Mouse (Mus musculus): ENCODE measurements at regions not wholly inside any gene's neighbourhood (a gene's known extent, or its start where the extent isn't known, plus 50 kb on each side); places are given as distances from the start of the nearest gene placed in this dataset.

GRCm38 (mm10) chr5:126438696-126439095 is 802.9 kb upstream of the Tmem132c start:
- H3K36me3 ChIP-seq (ENCODE audit: control insufficient read depth, insufficient read depth, low read length): no peaks in the 10 kb centered on the region
- no peak overlapping the region for H3K4me3 ChIP-seq (replicated peaks; ENCODE audit: low read length)
- H3K4me2 ChIP-seq (replicated peaks; ENCODE audit: low read depth, low read length, severe bottlenecking): no peak overlapping the region
- ATAC-seq (ENCODE audit: low FRiP score, low read depth): no peak
- no peak for TF ChIP-seq POLR2A (IDR thresholded peaks at IDR 0.05; ENCODE audit: borderline replicate concordance, extremely low read depth, insufficient read depth, insufficient read length)
- no peaks in the 10 kb centered on the region for H3K9me3 ChIP-seq (ENCODE audit: control insufficient read depth, low read length)
- 82% methylated on average over 1 of the region's 1 CpGs for WGBS
- DNase-seq (ENCODE audit: low spot score): no peak
- H3K27ac ChIP-seq (replicated peaks; ENCODE audit: low read depth, low read length): no peak overlapping the region
- H3K4me1 ChIP-seq (ENCODE audit: control insufficient read depth, insufficient read depth, low read length): no peaks in the 10 kb centered on the region
- no peaks in the 10 kb centered on the region for H3K27me3 ChIP-seq (ENCODE audit: control insufficient read depth, insufficient read depth, low read length)
- no peak overlapping the region for H3K9ac ChIP-seq (ENCODE audit: low read depth, low read length, severe bottlenecking)

DNA sequence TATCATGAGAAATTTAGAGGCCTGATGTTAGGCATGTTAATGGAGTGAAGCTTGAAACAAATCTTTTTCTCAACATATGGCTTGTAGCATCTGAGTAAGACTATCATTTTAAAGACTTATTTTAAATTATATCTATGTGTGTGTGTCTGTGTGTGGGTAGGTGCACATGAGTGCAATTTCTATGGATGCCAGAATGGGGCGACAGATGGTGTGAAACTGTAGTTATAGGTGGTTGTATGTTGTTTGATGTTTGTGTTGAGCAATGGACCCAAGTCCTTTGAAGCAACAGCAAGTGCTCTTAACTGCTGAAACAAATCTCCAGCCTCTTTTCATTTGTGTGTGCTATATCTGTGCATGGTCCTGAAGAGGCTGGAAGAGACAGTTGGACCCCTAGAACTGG is 801.1 kb upstream of the Tmem132c start:
- no peaks in the 10 kb centered on the region for H3K9me3 ChIP-seq (ENCODE audit: control insufficient read depth, low read length)
- DNase-seq (ENCODE audit: low spot score) (no peak), ATAC-seq (ENCODE audit: low FRiP score, low read depth) (no peak)
- H3K4me2 ChIP-seq (replicated peaks; ENCODE audit: low read depth, low read length, severe bottlenecking): no peak overlapping the region
- H3K4me1 ChIP-seq (ENCODE audit: control insufficient read depth, insufficient read depth, low read length): no peaks in the 10 kb centered on the region
- 85% methylated on average over 1 of the region's 1 CpGs for WGBS
- no peak for TF ChIP-seq POLR2A (IDR thresholded peaks at IDR 0.05; ENCODE audit: borderline replicate concordance, extremely low read depth, insufficient read depth, insufficient read length)
- H3K4me3 ChIP-seq (replicated peaks; ENCODE audit: low read length): no peak overlapping the region
- H3K9ac ChIP-seq (ENCODE audit: low read depth, low read length, severe bottlenecking): no peak overlapping the region
- H3K27me3 ChIP-seq (ENCODE audit: control insufficient read depth, insufficient read depth, low read length): no peaks in the 10 kb centered on the region
- H3K27ac ChIP-seq (replicated peaks; ENCODE audit: low read depth, low read length): no peak overlapping the region
- no peaks in the 10 kb centered on the region for H3K36me3 ChIP-seq (ENCODE audit: control insufficient read depth, insufficient read depth, low read length)

GRCm38 (mm10) chr5:126475761-126476160 is 765.8 kb upstream of the Tmem132c start:
- no peaks in the 10 kb centered on the region for H3K9me3 ChIP-seq (ENCODE audit: control insufficient read depth, low read length)
- no peaks in the 10 kb centered on the region for H3K4me1 ChIP-seq (ENCODE audit: control insufficient read depth, insufficient read depth, low read length)
- H3K4me2 ChIP-seq (replicated peaks; ENCODE audit: low read depth, low read length, severe bottlenecking): no peak overlapping the region
- TF ChIP-seq POLR2A (IDR thresholded peaks at IDR 0.05; ENCODE audit: borderline replicate concordance, extremely low read depth, insufficient read depth, insufficient read length): no peak
- ATAC-seq (ENCODE audit: low FRiP score, low read depth) (no peak), DNase-seq (ENCODE audit: low spot score) (no peak)
- H3K9ac ChIP-seq (ENCODE audit: low read depth, low read length, severe bottlenecking): no peak overlapping the region
- H3K27me3 ChIP-seq (ENCODE audit: control insufficient read depth, insufficient read depth, low read length): no peaks in the 10 kb centered on the region
- WGBS: 48% methylated on average over 3 of the region's 3 CpGs
- no peak overlapping the region for H3K27ac ChIP-seq (replicated peaks; ENCODE audit: low read depth, low read length)
- H3K4me3 ChIP-seq (replicated peaks; ENCODE audit: low read length): no peak overlapping the region
- no peaks in the 10 kb centered on the region for H3K36me3 ChIP-seq (ENCODE audit: control insufficient read depth, insufficient read depth, low read length)

- no peak for DNase-seq (ENCODE audit: low spot score)
- WGBS: 80% methylated on average over 4 of the region's 4 CpGs
- no peaks in the 10 kb centered on the region for H3K9me3 ChIP-seq (ENCODE audit: control insufficient read depth, low read length)
- TF ChIP-seq POLR2A (IDR thresholded peaks at IDR 0.05; ENCODE audit: borderline replicate concordance, extremely low read depth, insufficient read depth, insufficient read length): no peak
- H3K27ac ChIP-seq (replicated peaks; ENCODE audit: low read depth, low read length): no peak overlapping the region
- no peaks in the 10 kb centered on the region for H3K27me3 ChIP-seq (ENCODE audit: control insufficient read depth, insufficient read depth, low read length)
- H3K36me3 ChIP-seq (ENCODE audit: control insufficient read depth, insufficient read depth, low read length): no peaks in the 10 kb centered on the region
- no peak for ATAC-seq (ENCODE audit: low FRiP score, low read depth)
- no peaks in the 10 kb centered on the region for H3K4me1 ChIP-seq (ENCODE audit: control insufficient read depth, insufficient read depth, low read length)
- no peak overlapping the region for H3K4me2 ChIP-seq (replicated peaks; ENCODE audit: low read depth, low read length, severe bottlenecking)
- no peak overlapping the region for H3K9ac ChIP-seq (ENCODE audit: low read depth, low read length, severe bottlenecking)
- no peak overlapping the region for H3K4me3 ChIP-seq (replicated peaks; ENCODE audit: low read length)
These were observed 719.5 kb upstream of the Tmem132c start for GRCm38 (mm10) chr5:126522076-126522475.

DNA sequence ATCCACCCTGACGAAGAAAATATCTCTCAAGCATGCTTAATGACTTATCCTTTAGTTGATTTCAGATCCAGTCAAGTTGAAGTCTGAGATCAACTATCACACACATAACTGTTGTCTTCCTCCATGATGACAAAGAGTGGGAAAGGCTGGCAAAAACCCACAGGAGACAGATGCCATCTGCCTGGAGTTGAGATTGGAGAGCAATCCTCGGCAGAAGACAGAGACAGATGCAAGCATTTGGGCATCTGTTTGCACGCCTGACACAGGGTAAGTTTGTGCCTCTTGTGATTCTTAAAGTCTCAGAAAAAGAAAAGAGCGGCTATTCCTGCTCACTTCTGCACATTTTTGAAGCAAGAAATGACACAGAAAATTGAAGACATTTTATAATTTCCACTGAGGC is 715.7 kb upstream of the Tmem132c start:
- no peak for TF ChIP-seq POLR2A (IDR thresholded peaks at IDR 0.05; ENCODE audit: borderline replicate concordance, extremely low read depth, insufficient read depth, insufficient read length)
- WGBS: 78% methylated on average over 4 of the region's 4 CpGs

More for the DNA sequence above, 715.7 kb upstream of the Tmem132c start:
- Histone ChIP-seq H3K4me3 (replicated peaks; ENCODE audit: low read length) (no peak overlapping the region), H3K9me3 (ENCODE audit: control insufficient read depth, low read length) (no peaks in the 10 kb centered on the region), H3K9ac (ENCODE audit: low read depth, low read length, severe bottlenecking) (no peak overlapping the region), H3K27me3 (ENCODE audit: control insufficient read depth, insufficient read depth, low read length) (no peaks in the 10 kb centered on the region), H3K27ac (replicated peaks; ENCODE audit: low read depth, low read length) (no peak overlapping the region), H3K4me2 (replicated peaks; ENCODE audit: low read depth, low read length, severe bottlenecking) (no peak overlapping the region), H3K4me1 (ENCODE audit: control insufficient read depth, insufficient read depth, low read length) (no peaks in the 10 kb centered on the region), H3K36me3 (ENCODE audit: control insufficient read depth, insufficient read depth, low read length) (no peaks in the 10 kb centered on the region)
- ATAC-seq (ENCODE audit: low FRiP score, low read depth) (no peak), DNase-seq (ENCODE audit: low spot score) (no peak)

Data from limb, embryonic 14.5 days (tissue).